Mouse (Mus musculus) kidney, adult 2 months (tissue): ENCODE measurements around the gene Slc34a3. TPM values are rescaled to one million over a fixed set of nuclear protein-coding genes. Genes with fewer than 3 reads are reported as not detected.

Experiments used
- DNase-seq: peaks from one replicate; pipeline ENCODE4 v3.0.0; 2021
- H3K27ac ChIP-seq: fragments of 200-500 bp; 2 replicates; pipeline ENCODE4 v1.5.1; 2012; ENCODE audit warnings: low read depth, low read length, control low read depth, inconsistent platforms; ENCODE audit not compliant: insufficient read depth
- H3K27me3 ChIP-seq: fragments of 200-500 bp; replicated peaks from 2 replicates; pipeline ENCODE4 v1.6.1; 2012; ENCODE audit warnings: mild to moderate bottlenecking, moderate library complexity, low read length, inconsistent platforms; ENCODE audit not compliant: control insufficient read depth, insufficient read depth
- H3K36me3 ChIP-seq: fragments of 200-500 bp; 2 replicates; pipeline ENCODE4 v1.6.1; 2012; ENCODE audit warnings: mild to moderate bottlenecking, moderate library complexity, low read length, inconsistent platforms; ENCODE audit not compliant: control insufficient read depth, insufficient read depth
- H3K4me1 ChIP-seq: fragments of 200-500 bp; 2 replicates; pipeline ENCODE4 v1.6.1; 2011; ENCODE audit warnings: low read length; ENCODE audit not compliant: control insufficient read depth, insufficient read depth
- H3K4me3 ChIP-seq: fragments of 200-500 bp; 2 replicates; pipeline ENCODE4 v1.5.1; 2011; ENCODE audit warnings: mild to moderate bottlenecking, low read depth, low read length, control low read depth; ENCODE audit not compliant: insufficient read depth
- CTCF ChIP-seq: fragments of 200-500 bp; conservative IDR thresholded peaks from 2 replicates; pipeline ENCODE4 v1.5.1; 2011; ENCODE audit warnings: low read depth, mild to moderate bottlenecking, control low read depth, low read length, moderate library complexity, mixed read lengths; ENCODE audit not compliant: insufficient read depth, insufficient read length
- POLR2A ChIP-seq: fragments of 200-500 bp; IDR thresholded peaks from one replicate; pipeline ENCODE4 v1.6.1; 2011; ENCODE audit warnings: low read depth, low read length, control low read depth
- WGBS: fragments of 180-500 bp; shearing (Covaris S2); methylation state at CpG from one replicate; pipeline ENCODE4 v1.1.7; 2018; 5-methylcytosine and 5-hydroxymethylcytosine counted together
- polyA plus RNA-seq: library from polyadenylated mRNA; depleted of rRNA; stranded (reverse); fragments of >200 nt; gene quantifications from 2 replicates; pipeline ENCODE4 v1.2.3, GENCODE M21; 2012

The Slc34a3 gene
- polyA plus RNA-seq, 1 experiment = 240 TPM

- Histone ChIP-seq H3K27me3 (no peaks in the 10 kb centered on the region), H3K4me3 (no peak overlapping the region), H3K36me3 (no peaks in the 10 kb centered on the region), H3K4me1 (peaks cover 10% of the 10 kb centered on the region; the same call in 1 of the 2 replicates), H3K27ac (peak overlapping the region; percentile 21)
- TF ChIP-seq POLR2A (no peak), CTCF (no peak)
- WGBS = 61% methylated on average over 5 of the region's 5 CpGs
- no peak for DNase-seq
Measured at GRCm38 (mm10) chr2:25194006-25194405, 40.2 kb downstream of the Slc34a3 start.

DNA sequence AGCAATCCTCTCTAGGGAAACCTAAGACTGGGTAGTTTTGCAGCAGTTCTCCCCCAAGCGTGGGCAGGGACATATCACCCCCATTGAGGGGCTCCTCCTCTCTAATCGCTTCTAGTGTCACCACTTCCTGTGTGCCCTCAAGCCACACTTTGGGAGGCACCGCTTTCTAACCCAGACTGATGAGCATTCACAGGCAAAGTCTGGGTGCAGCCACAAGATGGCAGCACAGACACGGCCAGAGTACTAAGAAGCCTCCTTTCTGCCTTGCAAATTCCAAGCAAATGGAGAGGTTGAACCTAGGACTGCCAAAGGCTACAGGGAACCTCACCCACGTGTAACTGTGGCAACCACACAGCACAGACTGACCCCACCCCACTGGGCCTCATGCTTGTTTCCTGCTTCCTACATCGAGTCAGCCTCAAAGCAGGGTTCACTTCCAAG lies 40.8 kb downstream of the Slc34a3 start:
- TF ChIP-seq CTCF (peak; percentile 99), POLR2A (no peak)
- no peaks in the 10 kb centered on the region for H3K27me3 ChIP-seq
- peak overlapping the region; percentile 21; the same call in 1 of the 2 replicates for H3K27ac ChIP-seq
- H3K36me3 ChIP-seq = no peaks in the 10 kb centered on the region
- DNase-seq = peak; percentile 94
- WGBS = 0% methylated on average over 6 of the region's 6 CpGs
- no peak overlapping the region for H3K4me3 ChIP-seq
- H3K4me1 ChIP-seq = peaks cover 10% of the 10 kb centered on the region; the same call in 1 of the 2 replicates

DNA sequence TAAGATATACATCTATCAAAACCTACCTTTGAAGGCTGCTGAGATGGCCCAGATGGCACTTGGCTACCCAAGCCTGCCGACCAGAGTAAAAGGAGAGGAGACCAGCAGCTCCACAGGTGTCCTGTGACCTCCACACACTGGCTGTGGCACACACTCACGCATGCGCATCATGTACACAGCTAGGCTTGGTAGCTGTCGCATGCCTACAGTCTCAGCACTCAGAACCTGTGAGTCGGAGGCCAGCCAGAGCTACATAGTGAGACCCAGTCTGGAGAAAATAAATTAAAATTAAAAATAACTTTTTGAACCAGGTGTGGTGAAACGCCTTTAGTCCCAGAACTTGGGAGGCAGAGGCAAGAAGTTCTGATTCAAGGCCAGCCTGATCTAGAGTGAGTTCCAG lies 46.3 kb downstream of the Slc34a3 start:
- WGBS = 89% methylated on average over 6 of the region's 6 CpGs
- DNase-seq = no peak
- Histone ChIP-seq H3K27me3 (no peaks in the 10 kb centered on the region), H3K4me3 (no peak overlapping the region), H3K27ac (no peak overlapping the region), H3K4me1 (no peaks in the 10 kb centered on the region; the same call in 1 of the 2 replicates), H3K36me3 (no peaks in the 10 kb centered on the region)
- TF ChIP-seq CTCF (no peak), POLR2A (no peak)

GRCm38 (mm10) chr2:25186575-25186930 lies 47.6 kb downstream of the Slc34a3 start:
- Histone ChIP-seq H3K27ac (no peak overlapping the region), H3K27me3 (no peaks in the 10 kb centered on the region), H3K36me3 (no peaks in the 10 kb centered on the region), H3K4me3 (no peak overlapping the region), H3K4me1 (no peaks in the 10 kb centered on the region; the same call in 1 of the 2 replicates)
- DNase-seq = no peak
- WGBS = 52% methylated on average over 5 of the region's 5 CpGs
- TF ChIP-seq POLR2A (no peak), CTCF (no peak)

- DNase-seq = peak; percentile 59
- H3K4me3 ChIP-seq = peak overlapping the region; percentile 40
- TF ChIP-seq CTCF = peak; percentile 54; the same call in 1 of the 2 replicates
- TF ChIP-seq POLR2A = no peak
- WGBS = 4% methylated on average over 64 of the region's 64 CpGs
- H3K4me1 ChIP-seq = no peaks in the 10 kb centered on the region; the same call in 1 of the 2 replicates
- no peaks in the 10 kb centered on the region for H3K27me3 ChIP-seq
- H3K27ac ChIP-seq = no peak overlapping the region
- H3K36me3 ChIP-seq = no peaks in the 10 kb centered on the region
Measured at GRCm38 (mm10) chr2:25185625-25186574, 48.3 kb downstream of the Slc34a3 start.

DNA sequence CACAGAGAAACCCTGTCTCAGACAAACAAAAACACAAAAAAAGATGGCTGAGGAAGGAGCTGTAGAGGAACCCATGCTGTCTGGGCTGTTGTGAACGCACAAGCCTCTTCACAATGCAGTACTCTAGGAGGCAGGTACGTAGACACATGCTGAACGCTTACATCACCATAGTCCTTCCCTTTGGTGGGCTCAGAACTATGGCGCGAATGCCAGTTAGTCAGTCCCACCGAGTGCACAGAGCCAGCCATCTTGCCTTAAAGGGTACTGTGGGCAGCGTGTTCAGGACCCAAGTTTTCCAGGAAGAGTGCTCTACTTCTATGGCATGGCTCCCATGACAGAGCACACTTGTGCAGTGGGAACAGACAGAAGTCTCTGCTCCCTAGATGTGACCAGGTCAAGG lies 49.7 kb downstream of the Slc34a3 start:
- no peak overlapping the region for H3K4me3 ChIP-seq
- DNase-seq = no peak
- TF ChIP-seq CTCF (no peak), POLR2A (no peak)
- H3K36me3 ChIP-seq = no peaks in the 10 kb centered on the region
- H3K27me3 ChIP-seq = no peaks in the 10 kb centered on the region
- 96% methylated on average over 7 of the region's 7 CpGs for WGBS
- H3K27ac ChIP-seq = no peak overlapping the region
- no peaks in the 10 kb centered on the region; the same call in 1 of the 2 replicates for H3K4me1 ChIP-seq

GRCm38 (mm10) chr2:25183336-25183735 lies 50.8 kb downstream of the Slc34a3 start:
- 71% methylated on average over 2 of the region's 2 CpGs for WGBS
- Histone ChIP-seq H3K36me3 (no peaks in the 10 kb centered on the region), H3K4me3 (no peak overlapping the region), H3K4me1 (no peaks in the 10 kb centered on the region; the same call in 1 of the 2 replicates), H3K27me3 (no peaks in the 10 kb centered on the region), H3K27ac (no peak overlapping the region)
- DNase-seq = no peak
- TF ChIP-seq CTCF = no peak
- TF ChIP-seq POLR2A = no peak
